Mouse (Mus musculus) pancreas, adult 10 weeks (tissue): Measurements from ENCODE around the gene Ptpn11. TPM values are rescaled to one million over a fixed set of nuclear protein-coding genes. Genes with fewer than 3 reads are reported as not detected.

ENCODE experiments used
- polyA plus RNA-seq: library from polyadenylated mRNA; stranded (reverse); fragments of 350-450 nt; fragmentation: Illumina TruSeq; extraction: RNeasy Lipid Tissue Mini Kit (QIAGEN cat#74804); gene quantifications from one replicate; pipeline ENCODE4 v1.2.3, GENCODE M21; 2015; ENCODE audit warnings: low read depth, low replicate concordance; ENCODE audit not compliant: insufficient read depth

Gene Ptpn11
- 9.3 TPM for polyA plus RNA-seq

GRCm38 (mm10) chr5:121190836-121191583, at the start of gene Ptpn11:
Ptpn11 (minus strand) TSS chr5:121191397.

GRCm38 (mm10) chr5:121219980-121220731, 29.0 kb upstream of the Ptpn11 start, which contains the start of gene Hectd4:
Hectd4 (plus strand) TSS chr5:121220219.

GRCm38 (mm10) chr5:121204132-121205089, 13.2 kb upstream of the Ptpn11 start, which contains the start of gene Rpl6:
Rpl6 (plus strand) TSS chr5:121204481.

Other genes with a start within 250 kb of the Ptpn11 start
- gene Rph3a, start 181.3 kb downstream of the Ptpn11 start, polyA plus RNA-seq = not detected
- 693 TPM for gene Rpl6, start 13.1 kb upstream of the Ptpn11 start, polyA plus RNA-seq
- gene Hectd4, start 28.8 kb upstream of the Ptpn11 start, polyA plus RNA-seq = 6.6 TPM
- 23.5 TPM for gene Trafd1, start 194.2 kb upstream of the Ptpn11 start, polyA plus RNA-seq
- 5.3 TPM for gene Naa25, start 206.5 kb upstream of the Ptpn11 start, polyA plus RNA-seq